Mouse (Mus musculus): ENCODE measurements around the gene Ces2a.

DNA sequence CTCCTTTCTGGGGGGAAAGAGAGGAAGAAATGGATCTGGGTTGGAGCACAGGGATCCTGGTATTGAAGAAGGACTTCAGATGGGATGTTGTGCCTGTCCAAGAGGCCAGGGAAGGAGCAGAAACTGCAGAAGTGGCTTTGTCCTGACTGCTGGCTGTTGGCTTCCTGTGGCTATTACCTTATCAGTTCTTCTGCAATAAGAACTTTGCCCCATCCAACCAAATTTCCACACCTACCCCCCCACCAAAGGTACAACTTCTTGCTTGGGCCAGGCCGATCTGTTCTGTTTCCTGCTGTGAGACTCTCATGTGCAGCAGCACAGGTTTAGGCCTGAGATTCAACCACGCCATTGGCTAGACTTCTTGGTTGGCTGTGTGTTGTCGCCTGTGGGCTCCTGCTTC is 36.6 kb downstream of the Ces2a start:
- TF ChIP-seq CTCF (IDR thresholded peaks at IDR 0.05; ENCODE audit: low read depth), result no peak
- TF ChIP-seq EP300 (IDR thresholded peaks at IDR 0.05; ENCODE audit: low read depth), result no peak
